In the genomic region with DNA sequence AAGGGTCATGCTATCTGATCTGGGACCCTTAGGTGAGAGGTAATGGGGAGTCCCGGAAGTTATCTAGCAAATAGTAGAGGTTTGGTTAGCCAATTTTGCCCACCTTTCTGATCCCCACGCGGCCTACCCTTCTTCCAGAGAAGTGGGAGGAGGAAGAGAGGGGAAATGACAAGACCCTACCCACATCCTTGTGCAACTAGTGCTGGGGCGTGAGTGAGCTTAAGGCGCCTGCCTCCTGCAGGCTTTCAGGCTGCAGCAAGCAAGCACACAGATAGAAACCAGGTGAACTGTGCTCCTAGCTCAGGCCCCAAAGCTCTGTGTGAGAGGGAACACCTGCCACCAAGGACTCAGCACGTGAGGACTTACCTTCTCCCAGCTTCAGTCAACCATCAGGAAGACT, we compare ENCODE assay signal across 8 mouse cellular contexts. TPM values are rescaled to one million over a fixed set of nuclear protein-coding genes. Genes with fewer than 3 reads are reported as not detected.
DNase-seq lines count a peak whose midpoint lies in the region; ATAC-seq and TF ChIP-seq lines count a peak whose summit lies in the region.

No protein-coding gene starts in this region.

- TF ChIP-seq EP300 in liver, embryonic 14.5 days (IDR thresholded peaks at IDR 0.05; ENCODE audit: low read depth), result no peak

- WGBS in cerebellum, adult 2 months, result 80% methylated on average over 6 of the region's 6 CpGs
- WGBS in forebrain, embryonic 15.5 days, result 23% methylated on average over 6 of the region's 6 CpGs
- 11% methylated on average over 6 of the region's 6 CpGs for WGBS in liver, embryonic 14.5 days (ENCODE audit: insufficient replicate concordance)

- H3K36me3 ChIP-seq in forebrain, embryonic 15.5 days, result no peaks in the 10 kb centered on the region
- H3K36me3 ChIP-seq in liver, embryonic 14.5 days (replicated peaks; ENCODE audit: control insufficient read depth, insufficient read depth, low read depth), result no peaks in the 10 kb centered on the region

- H3K4me1 ChIP-seq in cerebellum, adult 2 months (ENCODE audit: control insufficient read depth, insufficient read depth, low read length), result no peaks in the 10 kb centered on the region; the same call in 1 of the 2 replicates
- H3K4me1 ChIP-seq in forebrain, embryonic 15.5 days, result peaks cover 21% of the 10 kb centered on the region
- peaks cover 0 to 15% of the 10 kb centered on the region in 2 experiments; a peak in 3 of 4 replicates for H3K4me1 ChIP-seq in liver, embryonic 14.5 days (replicated peaks; ENCODE audit: control insufficient read depth in 2 of 2, insufficient read depth in 2 of 2, low read length in 1 of 2)

- H3K9me3 ChIP-seq in forebrain, embryonic 15.5 days, result no peaks in the 10 kb centered on the region
- no peaks in the 10 kb centered on the region for H3K9me3 ChIP-seq in liver, embryonic 14.5 days (ENCODE audit: control insufficient read depth, low read length)

- no peak overlapping the region for H3K27ac ChIP-seq in cerebellum, adult 2 months (ENCODE audit: insufficient read depth, low read length)
- peak overlapping the region; percentile 23; the same call in 1 of the 2 replicates for H3K27ac ChIP-seq in forebrain, embryonic 15.5 days (replicated peaks)
- no peak overlapping the region for H3K27ac ChIP-seq in liver, embryonic 14.5 days

- TF ChIP-seq CTCF in cerebellum, adult 2 months (IDR thresholded peaks at IDR 0.05; ENCODE audit: borderline replicate concordance, insufficient read depth, low read depth, low read length), result no peak
- TF ChIP-seq CTCF in liver, embryonic 14.5 days (IDR thresholded peaks at IDR 0.05; ENCODE audit: low read depth), result no peak

- TF ChIP-seq POLR2A in cerebellum, adult 2 months (IDR thresholded peaks at IDR 0.05; ENCODE audit: borderline replicate concordance, insufficient read depth, low read length), result no peak

- H3K4me2 ChIP-seq in forebrain, embryonic 15.5 days (replicated peaks), result peak overlapping the region; percentile 97
- H3K4me2 ChIP-seq in liver, embryonic 14.5 days (ENCODE audit: low read depth), result peak overlapping the region; percentile 76

- peaks cover 1% of the 10 kb centered on the region; the same call in 1 of the 2 replicates for H3K27me3 ChIP-seq in cerebellum, adult 2 months (ENCODE audit: control insufficient read depth, insufficient read depth, low read length)
- H3K27me3 ChIP-seq in forebrain, embryonic 15.5 days, result no peaks in the 10 kb centered on the region
- peaks cover 35% of the 10 kb centered on the region for H3K27me3 ChIP-seq in liver, embryonic 14.5 days (ENCODE audit: control insufficient read depth, insufficient read depth, low read length)

- H3K4me3 ChIP-seq in cerebellum, adult 2 months (replicated peaks; ENCODE audit: insufficient read depth, low read depth, low read length), result peak overlapping the region; percentile 65
- peak overlapping the region; percentile 56 for H3K4me3 ChIP-seq in forebrain, embryonic 15.5 days
- peak overlapping the region; percentile 18 to 57 for H3K4me3 ChIP-seq in liver, embryonic 14.5 days (ENCODE audit: insufficient read depth in 1 of 2, low read depth in 2 of 2, low read length in 2 of 2)

- no peak for ATAC-seq in forebrain, embryonic 15.5 days (replicated peaks)
- no peak for ATAC-seq in liver, embryonic 14.5 days (ENCODE audit: insufficient read depth)
- ATAC-seq in erythroid progenitor cell, adult 5-6 weeks (replicated peaks; ENCODE audit: low FRiP score, poor library complexity, severe bottlenecking), result no peak

- DNase-seq in cerebellum, adult 2 months, result no peak
- no peak for DNase-seq in cerebellum, adult 9-10 months
- DNase-seq in 3T3-L1 (ENCODE audit: low read depth, low spot score), result peak; percentile 69
- DNase-seq in liver, embryonic 14.5 days (ENCODE audit: low read depth in 3 of 3, low spot score in 3 of 3), result no peak
- DNase-seq in adrenal gland, postnatal 10 days, result no peak
- DNase-seq in embryo, embryonic 9.5 days (ENCODE audit: extremely low spot score), result no peak

- H3K9ac ChIP-seq in forebrain, embryonic 15.5 days (replicated peaks), result no peak overlapping the region
- no peak overlapping the region for H3K9ac ChIP-seq in liver, embryonic 14.5 days (replicated peaks)

RNA-seq across cellular contexts. Expression of gene Csrp1, which starts 31.2 kb away (rescaled TPM):
- polyA plus RNA-seq in cerebellum, adult 2 months (2012; rRNA removed), result 364 and 434 TPM in 2 replicates
- polyA plus RNA-seq in forebrain, embryonic 15.5 days (2015; fragmentation: Nextera tagmentation; extraction: Ambion mirVana), result 17.7 and 18.0 TPM in 2 replicates
- polyA plus RNA-seq in liver, embryonic 14.5 days (2012; rRNA removed), result 35.7 and 38.2 TPM in 2 replicates
- 33.8 and 34.7 TPM in 2 replicates for polyA plus RNA-seq in liver, embryonic 14.5 days (2014; fragmentation: Nextera tagmentation; extraction: Ambion mirVana)
- total RNA-seq in erythroid progenitor cell, adult 5-6 weeks (2015; ENCODE audit: low replicate concordance), result 46.5 and 48.6 TPM in 2 replicates
- 31.8 and 44.7 TPM in 2 replicates for total RNA-seq in erythroid progenitor cell, adult 5-6 weeks (2017; ENCODE audit: low replicate concordance)
- total RNA-seq in adrenal gland, postnatal 10 days (2021), result 10 to 100 TPM; 94.9 to 97.9 TPM
